In genomic region chr4:141066709-141067515, GRCm38 (mm10) we compare ENCODE assay signal across 10 mouse cellular contexts. TPM values are rescaled to one million over a fixed set of nuclear protein-coding genes. Genes with fewer than 3 reads are reported as not detected.
DNase-seq lines count a peak whose midpoint lies in the region; ATAC-seq and TF ChIP-seq lines count a peak whose summit lies in the region.
"Had no signal": no experiment of that assay in that cellular context is flagged by ENCODE, and none has a peak within 500 bp of the region (broad histone marks: within the 10 kb centered on the region; RNA-seq: fewer than 3 reads in every experiment).

No protein-coding gene starts in this region.

- DNase-seq in heart, adult 18-20 months, result peak; percentile 58
- DNase-seq in brain, adult 2 months (ENCODE audit: low read depth, low spot score), result peak; percentile 81
- DNase-seq in lung, embryonic 14.5 days, result peak; percentile 80
- no peak for DNase-seq in ovary, postnatal 10 days (ENCODE audit: low spot score)
- DNase-seq in right cerebral cortex, adult 18-20 months, result no peak

- no peaks in the 10 kb centered on the region for H3K9me3 ChIP-seq in heart, embryonic 11.5 days (replicated peaks; ENCODE audit: control insufficient read depth, low read length)
- no peaks in the 10 kb centered on the region for H3K9me3 ChIP-seq in heart, embryonic 13.5 days
- no peaks in the 10 kb centered on the region for H3K9me3 ChIP-seq in lung, embryonic 14.5 days (ENCODE audit: low read depth, low read length)
- no peaks in the 10 kb centered on the region for H3K9me3 ChIP-seq in intestine, postnatal 0 days (ENCODE audit: control insufficient read depth)
- H3K9me3 ChIP-seq: limb, embryonic 12.5 days had no signal

- no peak for ATAC-seq in heart, embryonic 11.5 days (replicated peaks; ENCODE audit: insufficient number of reproducible peaks, low FRiP score, low TSS enrichment)
- no peak for ATAC-seq in heart, embryonic 13.5 days (ENCODE audit: extremely low read depth, insufficient number of reproducible peaks, low FRiP score, low TSS enrichment)
- ATAC-seq in lung, embryonic 14.5 days (ENCODE audit: insufficient read depth), result peak; percentile 47
- no peak for ATAC-seq in intestine, postnatal 0 days

- TF ChIP-seq CTCF in lung, embryonic 14.5 days (IDR thresholded peaks at IDR 0.05; ENCODE audit: low read depth), result no peak
- TF ChIP-seq CTCF in intestine, postnatal 0 days (IDR thresholded peaks at IDR 0.05; ENCODE audit: low read depth), result no peak

- H3K27ac ChIP-seq in heart, embryonic 11.5 days (ENCODE audit: low read depth, low read length), result no peak overlapping the region
- H3K27ac ChIP-seq in heart, embryonic 13.5 days (replicated peaks), result peak overlapping the region; percentile 65
- H3K27ac ChIP-seq in lung, embryonic 14.5 days (ENCODE audit: low read depth), result peak overlapping the region; percentile 83
- H3K27ac ChIP-seq in intestine, postnatal 0 days (ENCODE audit: low read depth, low read length), result no peak overlapping the region
- H3K27ac ChIP-seq: limb, embryonic 12.5 days had no signal

- H3K4me3 ChIP-seq in heart, embryonic 11.5 days (ENCODE audit: low read depth, low read length), result no peak overlapping the region
- no peak overlapping the region for H3K4me3 ChIP-seq in heart, embryonic 13.5 days
- no peak overlapping the region for H3K4me3 ChIP-seq in lung, embryonic 14.5 days (ENCODE audit: low read depth, low read length)
- H3K4me3 ChIP-seq in intestine, postnatal 0 days (ENCODE audit: low read depth, low read length), result no peak overlapping the region
- H3K4me3 ChIP-seq: limb, embryonic 12.5 days had no signal

- 86% methylated on average over 12 of the region's 12 CpGs for WGBS in heart, embryonic 11.5 days (ENCODE audit: insufficient replicate concordance)
- WGBS in heart, embryonic 13.5 days, result 73% methylated on average over 12 of the region's 12 CpGs
- WGBS in lung, embryonic 14.5 days, result 48% methylated on average over 12 of the region's 12 CpGs
- WGBS in intestine, postnatal 0 days, result 79% methylated on average over 12 of the region's 12 CpGs

- no peak overlapping the region for H3K4me2 ChIP-seq in heart, embryonic 11.5 days
- no peak overlapping the region for H3K4me2 ChIP-seq in heart, embryonic 13.5 days
- no peak overlapping the region for H3K4me2 ChIP-seq in lung, embryonic 14.5 days
- H3K4me2 ChIP-seq in intestine, postnatal 0 days (replicated peaks; ENCODE audit: low read depth), result no peak overlapping the region
- H3K4me2 ChIP-seq: limb, embryonic 12.5 days had no signal

- H3K27me3 ChIP-seq in heart, embryonic 11.5 days (ENCODE audit: control insufficient read depth, insufficient read depth, low read length), result no peaks in the 10 kb centered on the region
- no peaks in the 10 kb centered on the region for H3K27me3 ChIP-seq in heart, embryonic 13.5 days (replicated peaks)
- no peaks in the 10 kb centered on the region for H3K27me3 ChIP-seq in lung, embryonic 14.5 days (ENCODE audit: insufficient read depth, low read length)
- H3K27me3 ChIP-seq in intestine, postnatal 0 days (replicated peaks; ENCODE audit: control insufficient read depth, insufficient read depth, low read length), result no peaks in the 10 kb centered on the region
- H3K27me3 ChIP-seq: limb, embryonic 12.5 days had no signal

- no peak overlapping the region for H3K9ac ChIP-seq in heart, embryonic 11.5 days (ENCODE audit: low read depth, low read length)
- peak overlapping the region; percentile 52; the same call in 1 of the 2 replicates for H3K9ac ChIP-seq in heart, embryonic 13.5 days
- H3K9ac ChIP-seq in lung, embryonic 14.5 days, result no peak overlapping the region
- H3K9ac ChIP-seq in intestine, postnatal 0 days (ENCODE audit: low read depth, low read length), result no peak overlapping the region
- H3K9ac ChIP-seq: limb, embryonic 12.5 days had no signal

- peaks cover 43% of the 10 kb centered on the region for H3K36me3 ChIP-seq in heart, embryonic 11.5 days (ENCODE audit: control insufficient read depth, insufficient read depth, low read length)
- peaks cover 67% of the 10 kb centered on the region for H3K36me3 ChIP-seq in heart, embryonic 13.5 days
- H3K36me3 ChIP-seq in lung, embryonic 14.5 days (ENCODE audit: insufficient read depth), result peaks cover 64% of the 10 kb centered on the region
- peaks cover 65% of the 10 kb centered on the region for H3K36me3 ChIP-seq in intestine, postnatal 0 days (ENCODE audit: control insufficient read depth, insufficient read depth)

- H3K4me1 ChIP-seq in heart, embryonic 11.5 days (ENCODE audit: control insufficient read depth, insufficient read depth, low read length), result peaks cover 12% of the 10 kb centered on the region
- H3K4me1 ChIP-seq in heart, embryonic 13.5 days, result peaks cover 41% of the 10 kb centered on the region
- peaks cover 8% of the 10 kb centered on the region; the same call in 1 of the 2 replicates for H3K4me1 ChIP-seq in lung, embryonic 14.5 days (ENCODE audit: insufficient read depth)
- H3K4me1 ChIP-seq in intestine, postnatal 0 days (replicated peaks; ENCODE audit: control insufficient read depth, insufficient read depth, low read length), result no peaks in the 10 kb centered on the region
- H3K4me1 ChIP-seq: limb, embryonic 12.5 days had no signal

RNA-seq across cellular contexts. Expression of gene Crocc, which starts 6.6 kb away (rescaled TPM):
- 1 to 10 TPM; 4.1 to 4.3 TPM for total RNA-seq in heart, adult 18-20 months (2021)
- 4.5 and 4.7 TPM in 2 replicates for polyA plus RNA-seq in heart, embryonic 11.5 days (2014; fragmentation: Nextera tagmentation; extraction: Ambion mirVana)
- polyA plus RNA-seq in heart, embryonic 13.5 days (2015; fragmentation: Nextera tagmentation; extraction: Ambion mirVana), result 3.4 and 3.5 TPM in 2 replicates
- polyA plus RNA-seq in lung, embryonic 14.5 days (2014; fragmentation: Nextera tagmentation; extraction: Ambion mirVana), result 7.4 and 9.8 TPM in 2 replicates
- polyA plus RNA-seq in intestine, postnatal 0 days (2015; fragmentation: Nextera tagmentation; extraction: Ambion mirVana), result 1.3 and 1.5 TPM in 2 replicates

RNA-seq across cellular contexts. Expression of gene Necap2, which starts 11.2 kb away (rescaled TPM):
- 10 to 100 TPM; 13.4 to 14.5 TPM for total RNA-seq in heart, adult 18-20 months (2021)
- 34.4 and 41.9 TPM in 2 replicates for polyA plus RNA-seq in heart, embryonic 11.5 days (2014; fragmentation: Nextera tagmentation; extraction: Ambion mirVana)
- 39.7 and 43.7 TPM in 2 replicates for polyA plus RNA-seq in heart, embryonic 13.5 days (2015; fragmentation: Nextera tagmentation; extraction: Ambion mirVana)
- polyA plus RNA-seq in lung, embryonic 14.5 days (2014; fragmentation: Nextera tagmentation; extraction: Ambion mirVana), result 88.9 and 93.6 TPM in 2 replicates
- 103 TPM in 2 replicates for polyA plus RNA-seq in intestine, postnatal 0 days (2015; fragmentation: Nextera tagmentation; extraction: Ambion mirVana)

RNA-seq across cellular contexts. Expression of gene Spata21, which starts 21.2 kb away (rescaled TPM):
- total RNA-seq in heart, adult 18-20 months (2021), result not detected
- polyA plus RNA-seq in heart, embryonic 11.5 days (2014; fragmentation: Nextera tagmentation; extraction: Ambion mirVana), result 0.64 TPM in 1 of 2 replicates, not detected in the other
- not detected in 2 replicates for polyA plus RNA-seq in heart, embryonic 13.5 days (2015; fragmentation: Nextera tagmentation; extraction: Ambion mirVana)
- 0.20 and 0.34 TPM in 2 replicates for polyA plus RNA-seq in lung, embryonic 14.5 days (2014; fragmentation: Nextera tagmentation; extraction: Ambion mirVana)
- polyA plus RNA-seq in intestine, postnatal 0 days (2015; fragmentation: Nextera tagmentation; extraction: Ambion mirVana), result 0.12 and 0.33 TPM in 2 replicates
- polyA plus RNA-seq: limb, embryonic 12.5 days; small intestine, adult 2 months had no signal

RNA-seq across cellular contexts. Expression of gene Mfap2, which starts 56.7 kb away (rescaled TPM):
- 1 to 10 TPM; 1.6 to 2.5 TPM for total RNA-seq in heart, adult 18-20 months (2021)
- polyA plus RNA-seq in heart, embryonic 11.5 days (2014; fragmentation: Nextera tagmentation; extraction: Ambion mirVana), result 246 and 248 TPM in 2 replicates
- polyA plus RNA-seq in heart, embryonic 13.5 days (2015; fragmentation: Nextera tagmentation; extraction: Ambion mirVana), result 273 and 299 TPM in 2 replicates
- 517 and 566 TPM in 2 replicates for polyA plus RNA-seq in lung, embryonic 14.5 days (2014; fragmentation: Nextera tagmentation; extraction: Ambion mirVana)
- polyA plus RNA-seq in intestine, postnatal 0 days (2015; fragmentation: Nextera tagmentation; extraction: Ambion mirVana), result 117 and 138 TPM in 2 replicates

Comparison
In these comparisons a context has a peak if more than half of its experiments do, and no peak if none do; other contexts are left out.
1. H3K27ac ChIP-seq: peak in heart, embryonic 13.5 days (single experiment) and lung, embryonic 14.5 days (single experiment); none in heart, embryonic 11.5 days (single experiment) and intestine, postnatal 0 days (single experiment).
2. DNase-seq: peak in heart, adult 18-20 months (2 of 2), brain, adult 2 months (single experiment) and lung, embryonic 14.5 days (single experiment); none in ovary, postnatal 10 days (single experiment) and right cerebral cortex, adult 18-20 months (single experiment).